Mouse (Mus musculus): ENCODE measurements around the gene Rgn. TPM values are rescaled to one million over a fixed set of nuclear protein-coding genes. Genes with fewer than 3 reads are reported as not detected.

Gene Rgn
- not detected in 2 replicates for total RNA-seq (2017)

- no peak for ATAC-seq (ENCODE audit: extremely low read depth, insufficient number of reproducible peaks, low FRiP score, poor library complexity, severe bottlenecking)
Observed at GRCm38 (mm10) chrX:20549532-20549931, at the start of gene Rgn. TSS of gene Rgn (plus strand) at chrX:20549787.

- no peak for ATAC-seq (ENCODE audit: extremely low read depth, insufficient number of reproducible peaks, low FRiP score, poor library complexity, severe bottlenecking)
Observed at GRCm38 (mm10) chrX:20520290-20520939, 29.2 kb upstream of the Rgn start.

- no peak for ATAC-seq (ENCODE audit: extremely low read depth, insufficient number of reproducible peaks, low FRiP score, poor library complexity, severe bottlenecking)
Observed at GRCm38 (mm10) chrX:20521578-20521977, 28.0 kb upstream of the Rgn start.

- ATAC-seq (ENCODE audit: extremely low read depth, insufficient number of reproducible peaks, low FRiP score, poor library complexity, severe bottlenecking), result no peak
Observed at GRCm38 (mm10) chrX:20532621-20533020, 17.0 kb upstream of the Rgn start.

- no peak for ATAC-seq (ENCODE audit: extremely low read depth, insufficient number of reproducible peaks, low FRiP score, poor library complexity, severe bottlenecking)
Observed at GRCm38 (mm10) chrX:20543867-20544266, 5.7 kb upstream of the Rgn start.

- ATAC-seq (ENCODE audit: extremely low read depth, insufficient number of reproducible peaks, low FRiP score, poor library complexity, severe bottlenecking), result no peak
Observed at GRCm38 (mm10) chrX:20547609-20548008, 2.0 kb upstream of the Rgn start.

GRCm38 (mm10) chrX:20548011-20548879 lies 1.3 kb upstream of the Rgn start:
- no peak for ATAC-seq (ENCODE audit: extremely low read depth, insufficient number of reproducible peaks, low FRiP score, poor library complexity, severe bottlenecking)

GRCm38 (mm10) chrX:20548880-20549440 lies 627 bp upstream of the Rgn start:
- ATAC-seq (ENCODE audit: extremely low read depth, insufficient number of reproducible peaks, low FRiP score, poor library complexity, severe bottlenecking), result no peak

- no peak for ATAC-seq (ENCODE audit: extremely low read depth, insufficient number of reproducible peaks, low FRiP score, poor library complexity, severe bottlenecking)
Observed at GRCm38 (mm10) chrX:20552199-20552598, 2.6 kb downstream of the Rgn start.

- no peak for ATAC-seq (ENCODE audit: extremely low read depth, insufficient number of reproducible peaks, low FRiP score, poor library complexity, severe bottlenecking)
Observed at GRCm38 (mm10) chrX:20561846-20562245, 12.3 kb downstream of the Rgn start.

GRCm38 (mm10) chrX:20563941-20564340 lies 14.4 kb downstream of the Rgn start:
- no peak for ATAC-seq (ENCODE audit: extremely low read depth, insufficient number of reproducible peaks, low FRiP score, poor library complexity, severe bottlenecking)

- ATAC-seq (ENCODE audit: extremely low read depth, insufficient number of reproducible peaks, low FRiP score, poor library complexity, severe bottlenecking), result no peak
Observed at GRCm38 (mm10) chrX:20571024-20571423, 21.4 kb downstream of the Rgn start.

- ATAC-seq (ENCODE audit: extremely low read depth, insufficient number of reproducible peaks, low FRiP score, poor library complexity, severe bottlenecking), result no peak
Observed at GRCm38 (mm10) chrX:20572683-20573082, 23.1 kb downstream of the Rgn start.

- ATAC-seq (ENCODE audit: extremely low read depth, insufficient number of reproducible peaks, low FRiP score, poor library complexity, severe bottlenecking), result no peak
Observed at GRCm38 (mm10) chrX:20573927-20574326, 24.3 kb downstream of the Rgn start.

GRCm38 (mm10) chrX:20587968-20588367 lies 38.4 kb downstream of the Rgn start:
- no peak for ATAC-seq (ENCODE audit: extremely low read depth, insufficient number of reproducible peaks, low FRiP score, poor library complexity, severe bottlenecking)

- ATAC-seq (ENCODE audit: extremely low read depth, insufficient number of reproducible peaks, low FRiP score, poor library complexity, severe bottlenecking), result no peak
Observed at GRCm38 (mm10) chrX:20608500-20608899, 58.9 kb downstream of the Rgn start.

Data from neutrophil, adult 5-6 weeks (primary cell).